In the genomic region with DNA sequence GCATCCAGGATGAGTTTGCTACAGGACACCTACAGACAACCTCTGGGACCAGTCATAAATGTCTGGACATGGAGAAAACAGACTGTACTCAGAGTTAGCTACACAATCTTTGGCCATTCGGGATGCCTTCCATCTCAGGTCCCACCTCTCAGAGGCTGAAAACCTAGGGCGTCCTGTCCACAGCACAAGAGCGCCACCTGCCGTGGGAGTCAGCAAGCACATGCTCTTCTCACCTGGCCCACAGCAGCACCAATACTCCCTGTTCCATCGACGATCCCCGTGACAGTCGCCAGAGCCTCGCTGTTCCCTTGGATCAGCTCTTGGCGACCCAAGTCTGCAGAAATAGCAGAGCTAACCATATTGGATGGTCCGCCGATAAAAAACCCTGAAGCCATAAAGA, we compare ENCODE assay signal across 8 mouse cellular contexts. TPM values are rescaled to one million over a fixed set of nuclear protein-coding genes. Genes with fewer than 3 reads are reported as not detected.
A peak's percentile ranks its signal among the peaks of the same experiment; 100 is the strongest.
DNase-seq lines count a peak whose midpoint lies in the region; ATAC-seq and TF ChIP-seq lines count a peak whose summit lies in the region.

No protein-coding gene starts in this region.

- no peak overlapping the region for H3K4me3 ChIP-seq in C2C12 (ENCODE audit: insufficient read depth, poor library complexity, severe bottlenecking)
- no peak overlapping the region for H3K4me3 ChIP-seq in bone marrow macrophage, adult 2 months (ENCODE audit: insufficient read depth, low read length)
- H3K4me3 ChIP-seq in heart, embryonic 11.5 days (ENCODE audit: low read depth, low read length): no peak overlapping the region
- no peak overlapping the region for H3K4me3 ChIP-seq in kidney, embryonic 16.5 days (ENCODE audit: low read length)
- no peak overlapping the region for H3K4me3 ChIP-seq in limb, embryonic 15.5 days

- no peak overlapping the region for H3K27ac ChIP-seq in bone marrow macrophage, adult 2 months (ENCODE audit: insufficient read depth, low read depth, low read length)
- no peak overlapping the region for H3K27ac ChIP-seq in heart, embryonic 11.5 days (ENCODE audit: low read depth, low read length)
- H3K27ac ChIP-seq in kidney, embryonic 16.5 days (ENCODE audit: low read length): no peak overlapping the region
- H3K27ac ChIP-seq in limb, embryonic 15.5 days: no peak overlapping the region

- peak; percentile 97 for TF ChIP-seq CTCF in C2C12 (IDR thresholded peaks at IDR 0.05; ENCODE audit: control insufficient read depth, insufficient read depth, insufficient read length)
- peak; percentile 61; the same call in 1 of the 2 replicates for TF ChIP-seq CTCF in bone marrow macrophage, adult 2 months (IDR thresholded peaks at IDR 0.05; ENCODE audit: low read depth, low read length)

- WGBS in heart, embryonic 11.5 days (ENCODE audit: insufficient replicate concordance): 28% methylated on average over 12 of the region's 12 CpGs
- WGBS in kidney, embryonic 16.5 days: 23% methylated on average over 12 of the region's 12 CpGs
- 19% methylated on average over 12 of the region's 12 CpGs for WGBS in limb, embryonic 15.5 days

- no peaks in the 10 kb centered on the region for H3K79me3 ChIP-seq in C2C12 (ENCODE audit: low read depth)

- peak; percentile 82 for ATAC-seq in erythroblast, adult 5-6 weeks (replicated peaks; ENCODE audit: low FRiP score, poor library complexity, severe bottlenecking)
- 0 out of 2 replicates have a peak, but pooled peaks have one; percentile 10 for ATAC-seq in heart, embryonic 11.5 days (replicated peaks; ENCODE audit: insufficient number of reproducible peaks, low FRiP score, low TSS enrichment)
- peak; percentile 74 for ATAC-seq in kidney, embryonic 16.5 days (ENCODE audit: low FRiP score, low TSS enrichment)
- ATAC-seq in limb, embryonic 15.5 days (ENCODE audit: insufficient number of reproducible peaks, low FRiP score, low TSS enrichment, low read depth): 0 out of 2 replicates have a peak, but pooled peaks have one; percentile 30

- H3K9me3 ChIP-seq in heart, embryonic 11.5 days (replicated peaks; ENCODE audit: control insufficient read depth, low read length): no peaks in the 10 kb centered on the region
- H3K9me3 ChIP-seq in kidney, embryonic 16.5 days (ENCODE audit: low read length): no peaks in the 10 kb centered on the region
- H3K9me3 ChIP-seq in limb, embryonic 15.5 days: no peaks in the 10 kb centered on the region

- peaks cover 8% of the 10 kb centered on the region; the same call in 1 of the 2 replicates for H3K4me1 ChIP-seq in bone marrow macrophage, adult 2 months (ENCODE audit: control insufficient read depth, insufficient read depth, low read length)
- H3K4me1 ChIP-seq in heart, embryonic 11.5 days (ENCODE audit: control insufficient read depth, insufficient read depth, low read length): no peaks in the 10 kb centered on the region
- H3K4me1 ChIP-seq in kidney, embryonic 16.5 days (ENCODE audit: insufficient read depth, low read length): peaks cover 9% of the 10 kb centered on the region; the same call in 1 of the 2 replicates
- H3K4me1 ChIP-seq in limb, embryonic 15.5 days: peaks cover 9% of the 10 kb centered on the region; the same call in 1 of the 2 replicates

- H3ac ChIP-seq in C2C12 (ENCODE audit: control insufficient read depth, insufficient read length, low read depth): no peak overlapping the region

- H3K9ac ChIP-seq in heart, embryonic 11.5 days (ENCODE audit: low read depth, low read length): no peak overlapping the region
- H3K9ac ChIP-seq in kidney, embryonic 16.5 days (replicated peaks; ENCODE audit: low read length): no peak overlapping the region
- H3K9ac ChIP-seq in limb, embryonic 15.5 days: no peak overlapping the region

- no peaks in the 10 kb centered on the region for H3K79me2 ChIP-seq in C2C12 (ENCODE audit: control insufficient read depth, insufficient read depth)

- peak; percentile 72 to 84 for DNase-seq in natural killer cell, adult 2 months (ENCODE audit: low spot score in 2 of 2)
- peak; percentile 90 for DNase-seq in splenic B cell, adult 2 months (ENCODE audit: low read depth, low spot score)

- H3K36me3 ChIP-seq in C2C12 (ENCODE audit: control insufficient read depth, insufficient read depth): peaks cover 17% of the 10 kb centered on the region
- H3K36me3 ChIP-seq in heart, embryonic 11.5 days (ENCODE audit: control insufficient read depth, insufficient read depth, low read length): peaks cover 9% of the 10 kb centered on the region; the same call in 1 of the 2 replicates
- H3K36me3 ChIP-seq in kidney, embryonic 16.5 days (ENCODE audit: insufficient read depth, low read length): peaks cover 25% of the 10 kb centered on the region
- H3K36me3 ChIP-seq in limb, embryonic 15.5 days: peaks cover 56% of the 10 kb centered on the region
- peaks cover 2% of the 10 kb centered on the region for H3K36me3 ChIP-seq in splenic B cell, adult 2 months (ENCODE audit: control insufficient read depth, insufficient read depth, low read length, poor library complexity, severe bottlenecking)

- no peak for TF ChIP-seq POLR2A in bone marrow macrophage, adult 2 months (IDR thresholded peaks at IDR 0.05; ENCODE audit: borderline replicate concordance, low read depth, low read length)

- no peak overlapping the region for H3K4me2 ChIP-seq in heart, embryonic 11.5 days
- H3K4me2 ChIP-seq in kidney, embryonic 16.5 days (replicated peaks; ENCODE audit: low read depth, low read length): no peak overlapping the region
- no peak overlapping the region for H3K4me2 ChIP-seq in limb, embryonic 15.5 days

- H3K27me3 ChIP-seq in C2C12 (ENCODE audit: control insufficient read depth, insufficient read depth, insufficient read length): no peaks in the 10 kb centered on the region
- no peaks in the 10 kb centered on the region for H3K27me3 ChIP-seq in heart, embryonic 11.5 days (ENCODE audit: control insufficient read depth, insufficient read depth, low read length)
- no peaks in the 10 kb centered on the region for H3K27me3 ChIP-seq in kidney, embryonic 16.5 days (ENCODE audit: insufficient read depth, low read length)
- no peaks in the 10 kb centered on the region for H3K27me3 ChIP-seq in limb, embryonic 15.5 days
- no peaks in the 10 kb centered on the region for H3K27me3 ChIP-seq in splenic B cell, adult 2 months (ENCODE audit: control insufficient read depth, insufficient read depth, low read length, poor library complexity, severe bottlenecking)

TF ChIP-seq in C2C12, 6 proteins besides CTCF, POLR2A, EP300 and RAD21:
- TF ChIP-seq MYOG (IDR thresholded peaks at IDR 0.05; ENCODE audit: control insufficient read depth, extremely low read depth, insufficient read length): no peak
- TF ChIP-seq USF1 (IDR thresholded peaks at IDR 0.05; ENCODE audit: low read depth): no peak
- no peak for TF ChIP-seq MYOD1 (IDR thresholded peaks at IDR 0.05; ENCODE audit: control insufficient read depth, insufficient read length, low read depth)
- no peak for TF ChIP-seq CEBPB (IDR thresholded peaks at IDR 0.05; ENCODE audit: low read depth)
- TF ChIP-seq MAX (IDR thresholded peaks at IDR 0.05): peak; percentile 65

RNA-seq across cellular contexts. Expression of a gene that starts 33.5 kb away (rescaled TPM):
- 18.6 TPM for polyA plus RNA-seq in C2C12 (2012; fragmentation: generic; extraction: Trizol)
- polyA plus RNA-seq in bone marrow macrophage, adult 2 months (2012; ENCODE audit: insufficient read depth, insufficient read length, missing spikeins): 20.0 and 24.9 TPM in 2 replicates
- total RNA-seq in erythroblast, adult 5-6 weeks (2015; ENCODE audit: low replicate concordance): 0.42 and 3.1 TPM in 2 replicates
- 1.7 and 9.2 TPM in 2 replicates for total RNA-seq in erythroblast, adult 5-6 weeks (2017; ENCODE audit: low replicate concordance)
- polyA plus RNA-seq in heart, embryonic 11.5 days (2014; fragmentation: Nextera tagmentation; extraction: Ambion mirVana): 34.5 and 43.5 TPM in 2 replicates
- 57.7 and 57.8 TPM in 2 replicates for polyA plus RNA-seq in kidney, embryonic 16.5 days (2015; fragmentation: Nextera tagmentation; extraction: Ambion mirVana)
- polyA plus RNA-seq in limb, embryonic 15.5 days (2015; fragmentation: Nextera tagmentation; extraction: Ambion mirVana): 59.1 and 64.5 TPM in 2 replicates

RNA-seq across cellular contexts. Expression of a gene that starts 37.0 kb away (rescaled TPM):
- not detected for polyA plus RNA-seq in C2C12 (2012; fragmentation: generic; extraction: Trizol)
- polyA plus RNA-seq in bone marrow macrophage, adult 2 months (2012; ENCODE audit: insufficient read depth, insufficient read length, missing spikeins): 6.0 and 6.5 TPM in 2 replicates
- total RNA-seq in erythroblast, adult 5-6 weeks (2015; ENCODE audit: low replicate concordance): 0.84 TPM in 1 of 2 replicates, not detected in the other
- 0.26 and 2.9 TPM in 2 replicates for total RNA-seq in erythroblast, adult 5-6 weeks (2017; ENCODE audit: low replicate concordance)
- polyA plus RNA-seq in heart, embryonic 11.5 days (2014; fragmentation: Nextera tagmentation; extraction: Ambion mirVana): 0.64 and 0.96 TPM in 2 replicates
- polyA plus RNA-seq in kidney, embryonic 16.5 days (2015; fragmentation: Nextera tagmentation; extraction: Ambion mirVana): 2.2 and 2.9 TPM in 2 replicates
- 1.3 and 1.4 TPM in 2 replicates for polyA plus RNA-seq in limb, embryonic 15.5 days (2015; fragmentation: Nextera tagmentation; extraction: Ambion mirVana)

Comparison
In these comparisons a context has a peak if more than half of its experiments do, and no peak if none do; other contexts are left out.
1. ATAC-seq: peak in every context shown above with its lines; median percentile 82 in erythroblast, adult 5-6 weeks; 74 in kidney, embryonic 16.5 days; 30 in limb, embryonic 15.5 days; 10 in heart, embryonic 11.5 days.